Mouse (Mus musculus) megakaryocyte, embryonic 14.5 days (primary cell): Measurements from ENCODE around the gene Hspe1. TPM values are rescaled to one million over a fixed set of nuclear protein-coding genes. Genes with fewer than 3 reads are reported as not detected.
"Not testable (repeated sequence)": the region's sequence is repeated elsewhere in the genome, so short reads cannot be mapped to it uniquely, and the experiment has no call there.

ENCODE experiments used
- H3K27me3 ChIP-seq: replicated peaks from 2 replicates; pipeline ENCODE3; 2012; ENCODE audit warnings: inconsistent platforms
- H3K36me3 ChIP-seq: replicated peaks from 2 replicates; pipeline ENCODE3; 2012; ENCODE audit warnings: low read length, inconsistent platforms, mixed read lengths
- H3K4me1 ChIP-seq: 2 replicates; pipeline ENCODE4 v1.6.1; 2012; ENCODE audit warnings: inconsistent platforms
- H3K4me3 ChIP-seq: replicated peaks from 2 replicates; pipeline ENCODE3; 2012; ENCODE audit warnings: moderate library complexity, mild to moderate bottlenecking, inconsistent platforms
- H3K9me3 ChIP-seq: 2 replicates; pipeline ENCODE4 v1.6.1; 2012; ENCODE audit warnings: inconsistent platforms
- FLI1 ChIP-seq: IDR thresholded peaks from 2 replicates; pipeline ENCODE4 v1.6.1; 2012; ENCODE audit warnings: low read length, inconsistent platforms, mixed read lengths
- GATA1 ChIP-seq: IDR thresholded peaks from 3 replicates; pipeline ENCODE4 v1.6.1; 2012; ENCODE audit warnings: mixed read lengths, low read length, inconsistent platforms, borderline replicate concordance
- polyA plus RNA-seq: library from polyadenylated mRNA; stranded (reverse); fragments of >175 nt; gene quantifications from 2 replicates; pipeline ENCODE4 v1.2.3, GENCODE M21; 2012; ENCODE audit warnings: low replicate concordance; ENCODE audit not compliant: insufficient read depth

The Hspe1 gene
- polyA plus RNA-seq, 1 experiment = 66.1 TPM

DNA sequence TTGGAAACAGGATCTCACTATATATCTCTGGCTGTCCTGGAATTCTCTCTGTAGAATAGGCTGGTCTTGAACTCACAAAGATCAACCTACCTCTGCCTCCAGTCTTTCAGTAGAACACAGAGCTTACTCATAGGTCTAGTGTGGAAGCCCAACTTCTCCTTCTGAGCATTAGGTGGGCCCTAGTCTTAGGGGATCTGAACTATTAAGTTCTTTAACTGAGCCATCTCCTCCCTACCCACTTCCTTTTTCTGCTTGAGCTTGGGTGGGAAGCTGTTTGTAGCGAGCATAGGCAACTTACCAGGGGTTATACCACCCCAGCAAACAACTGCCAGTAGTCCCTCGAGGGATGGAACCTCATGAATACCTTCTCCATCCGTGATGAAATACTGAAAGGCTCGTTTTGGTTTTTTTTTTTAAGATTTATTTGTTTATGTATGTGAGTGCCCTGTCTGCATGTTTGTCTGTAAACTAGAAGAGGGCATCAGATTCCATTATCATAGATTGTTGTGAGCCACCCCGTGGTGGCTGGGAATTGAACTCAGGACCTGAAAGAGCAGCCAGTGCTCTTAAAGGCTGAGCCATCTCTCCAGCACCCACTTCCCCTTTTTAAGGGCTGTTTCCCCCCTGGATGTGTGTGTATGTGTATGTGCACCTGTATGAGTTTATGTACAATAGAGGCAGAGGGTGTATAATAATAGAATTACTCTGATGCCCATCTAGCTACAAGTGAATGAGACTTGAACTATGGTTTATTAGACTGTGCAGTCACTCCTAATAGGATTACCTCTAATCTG, 32.4 kb upstream of the Hspe1 start:
- no peaks in the 10 kb centered on the region for H3K27me3 ChIP-seq
- TF ChIP-seq FLI1 (no peak), GATA1 (no peak)
- no peaks in the 10 kb centered on the region for H3K9me3 ChIP-seq
- H3K4me3 ChIP-seq = no peak overlapping the region
- H3K4me1 ChIP-seq = peaks cover 85% of the 10 kb centered on the region
- peaks cover 55% of the 10 kb centered on the region for H3K36me3 ChIP-seq

DNA sequence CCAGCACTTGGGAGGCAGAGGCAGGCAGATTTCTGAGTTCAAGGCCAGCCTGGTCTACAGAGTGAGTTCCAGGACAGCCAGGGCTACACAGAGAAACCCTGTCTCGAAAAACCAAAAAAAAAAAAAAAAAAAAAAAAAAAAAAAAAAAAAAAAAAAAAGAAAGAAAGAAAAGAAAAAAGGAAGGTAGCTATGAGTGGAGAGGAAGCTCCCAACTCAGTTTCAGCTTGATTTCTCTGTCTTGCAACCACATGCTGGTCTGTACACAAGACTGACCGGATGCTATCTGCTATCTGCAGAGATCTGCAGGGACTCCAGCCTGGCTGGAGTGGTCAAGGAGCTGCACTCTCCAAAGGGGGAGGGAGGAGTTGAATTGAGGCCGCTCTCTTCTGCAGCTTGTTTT, 29.5 kb upstream of the Hspe1 start:
- H3K9me3 ChIP-seq, H3K27me3 ChIP-seq, H3K4me3 ChIP-seq: not testable (repeated sequence)
- Histone ChIP-seq H3K4me1 (peaks cover 90% of the 10 kb centered on the region), H3K36me3 (peaks cover 76% of the 10 kb centered on the region)

DNA sequence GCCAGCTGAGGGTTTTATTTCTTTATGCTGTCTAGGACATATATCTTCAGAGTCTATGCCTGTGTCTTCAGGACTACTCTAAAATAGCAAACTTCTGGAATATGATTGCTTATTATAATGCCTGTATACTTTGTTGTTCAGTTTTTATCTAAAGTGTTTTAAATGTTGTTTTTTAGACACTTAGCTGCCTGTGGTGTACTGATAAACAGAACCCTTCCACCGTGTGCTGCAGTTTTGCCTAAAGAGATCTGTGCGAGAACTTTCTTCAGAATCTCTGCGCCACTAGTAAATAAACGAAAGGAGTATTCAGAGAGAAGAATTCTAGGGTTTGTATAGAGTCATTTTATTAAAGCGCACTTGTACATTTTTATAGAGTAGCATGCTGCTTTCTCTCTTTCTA, 26.8 kb upstream of the Hspe1 start:
- TF ChIP-seq FLI1 (no peak), GATA1 (no peak)
- peaks cover 67% of the 10 kb centered on the region for H3K4me1 ChIP-seq
- H3K4me3 ChIP-seq = no peak overlapping the region
- no peaks in the 10 kb centered on the region for H3K9me3 ChIP-seq
- peaks cover 83% of the 10 kb centered on the region for H3K36me3 ChIP-seq
- H3K27me3 ChIP-seq = no peaks in the 10 kb centered on the region

DNA sequence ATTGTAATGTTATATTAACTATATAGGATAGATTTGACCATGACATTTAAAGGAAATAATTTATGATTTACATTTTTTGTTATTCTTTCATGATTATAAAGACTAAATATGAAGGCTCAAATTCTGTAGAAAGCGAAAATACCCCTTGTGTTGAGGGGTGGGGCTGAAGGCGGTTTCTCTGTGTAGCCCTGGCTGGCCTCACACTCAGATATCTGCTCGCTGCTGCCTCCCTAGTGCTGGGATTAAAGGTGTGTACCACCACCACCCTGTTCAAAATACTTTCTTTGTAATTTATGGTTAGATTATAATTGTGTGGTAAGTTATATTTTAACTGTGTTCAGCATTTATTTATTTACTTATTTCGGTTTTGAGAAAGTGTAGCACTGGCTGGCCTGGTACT, 26.2 kb upstream of the Hspe1 start:
- Histone ChIP-seq H3K27me3 (no peaks in the 10 kb centered on the region), H3K36me3 (peaks cover 83% of the 10 kb centered on the region), H3K4me1 (peaks cover 61% of the 10 kb centered on the region), H3K4me3 (no peak overlapping the region), H3K9me3 (no peaks in the 10 kb centered on the region)
- TF ChIP-seq GATA1 (no peak), FLI1 (no peak)

DNA sequence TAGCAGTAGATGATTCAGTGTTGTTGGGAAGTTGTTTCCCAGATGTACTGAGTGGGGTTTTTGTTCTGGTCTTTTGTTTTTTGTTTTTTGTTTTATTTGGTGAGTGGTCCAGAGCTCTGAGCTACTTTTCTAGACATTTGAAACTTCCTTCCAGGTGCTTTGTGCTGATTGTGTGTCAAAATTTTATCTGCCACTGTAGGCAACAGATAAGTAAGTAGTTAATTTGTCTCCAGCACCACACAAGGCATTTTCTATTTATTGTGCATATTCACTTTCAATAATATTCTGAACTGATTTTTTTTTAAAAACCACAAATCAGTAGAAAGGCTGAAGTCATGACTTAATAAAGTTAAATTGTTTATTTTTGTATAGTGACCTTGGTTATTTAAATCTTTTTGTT, 15.6 kb upstream of the Hspe1 start:
- not testable (repeated sequence) for H3K27me3 ChIP-seq, H3K9me3 ChIP-seq, H3K4me3 ChIP-seq
- H3K4me1 ChIP-seq = peaks cover 21% of the 10 kb centered on the region
- H3K36me3 ChIP-seq = peaks cover 80% of the 10 kb centered on the region

DNA sequence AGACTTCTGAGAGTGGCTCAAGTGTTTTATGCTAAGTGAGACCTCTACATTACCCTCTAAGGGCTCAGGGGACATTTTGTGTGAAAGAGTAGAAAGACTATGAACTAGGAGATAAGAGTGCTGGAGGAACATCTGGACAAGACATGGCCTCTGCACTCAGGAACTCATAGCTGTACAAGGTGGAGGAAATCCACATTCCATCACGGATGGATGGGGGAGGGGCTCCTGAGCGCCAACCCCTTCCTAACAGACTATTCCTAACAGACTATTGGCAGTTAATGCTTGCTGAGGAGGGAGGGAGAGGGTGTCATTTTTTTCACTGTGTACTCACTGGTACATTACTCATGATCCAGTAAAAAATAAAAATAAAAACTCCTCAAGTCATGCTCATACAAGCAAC, 13.2 kb upstream of the Hspe1 start:
- TF ChIP-seq GATA1 (no peak), FLI1 (no peak)
- H3K27me3 ChIP-seq = no peaks in the 10 kb centered on the region
- no peak overlapping the region for H3K4me3 ChIP-seq
- H3K4me1 ChIP-seq = peaks cover 21% of the 10 kb centered on the region
- H3K36me3 ChIP-seq = peaks cover 78% of the 10 kb centered on the region
- H3K9me3 ChIP-seq = no peaks in the 10 kb centered on the region

DNA sequence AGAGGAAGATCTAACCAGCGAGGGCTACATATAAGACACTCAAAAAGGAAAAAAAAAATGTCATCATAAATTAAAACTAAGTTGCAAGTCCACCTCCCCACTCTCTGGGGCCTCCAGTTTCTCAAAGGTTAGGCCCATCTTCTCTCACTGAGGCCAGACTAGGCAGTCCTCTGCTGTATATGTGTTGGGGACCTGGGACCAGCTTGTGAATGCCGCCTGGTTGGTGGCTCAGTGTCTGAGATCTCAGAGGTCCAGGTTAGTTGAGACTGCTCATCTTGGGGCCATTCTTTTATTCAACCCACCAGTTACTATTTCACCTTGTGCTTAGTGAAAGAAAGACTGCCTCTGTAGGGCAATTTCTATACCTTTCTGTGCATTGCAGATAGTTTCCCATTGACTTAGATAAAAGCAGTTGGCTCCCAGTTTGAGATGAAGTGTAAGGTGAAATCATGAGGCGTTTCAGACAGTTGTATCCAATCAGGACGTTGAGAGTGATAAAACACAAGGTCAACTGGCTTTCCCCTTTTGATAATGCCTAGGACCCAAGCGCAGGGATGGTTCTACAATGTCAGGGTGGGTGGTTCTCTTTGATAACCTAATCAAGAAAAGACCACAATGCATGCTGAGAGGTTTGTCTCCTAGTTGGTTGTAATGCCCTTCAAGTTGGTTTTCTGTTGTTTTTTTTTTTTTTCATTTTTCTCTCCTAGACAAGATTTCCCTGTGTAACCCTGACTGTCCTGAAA, 12.1 kb upstream of the Hspe1 start:
- no peak for TF ChIP-seq FLI1
- TF ChIP-seq GATA1 = no peak
- H3K36me3 ChIP-seq = peaks cover 78% of the 10 kb centered on the region
- H3K9me3 ChIP-seq = no peaks in the 10 kb centered on the region
- H3K27me3 ChIP-seq = no peaks in the 10 kb centered on the region
- H3K4me3 ChIP-seq = no peak overlapping the region
- H3K4me1 ChIP-seq = peaks cover 21% of the 10 kb centered on the region

DNA sequence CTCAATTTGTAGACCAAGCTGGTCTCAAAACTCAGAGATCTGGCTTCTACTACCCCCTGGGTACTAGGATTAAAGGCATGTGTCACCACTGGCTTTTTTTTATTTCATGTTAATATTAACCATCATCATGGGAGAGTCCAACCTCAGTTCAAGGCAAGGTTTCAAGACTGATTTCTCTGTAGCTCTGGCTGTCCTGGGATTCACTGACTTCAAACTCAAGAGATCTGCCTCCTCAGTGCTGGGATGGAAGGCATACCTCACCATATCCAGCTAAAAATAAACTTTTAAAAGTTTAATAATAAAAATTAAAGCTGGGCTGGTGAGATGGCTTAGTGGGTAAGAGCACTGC, 11.6 kb upstream of the Hspe1 start:
- Histone ChIP-seq H3K36me3 (peaks cover 78% of the 10 kb centered on the region), H3K9me3 (no peaks in the 10 kb centered on the region), H3K4me1 (peaks cover 21% of the 10 kb centered on the region), H3K27me3 (no peaks in the 10 kb centered on the region), H3K4me3 (no peak overlapping the region)
- TF ChIP-seq GATA1 (no peak), FLI1 (no peak)

DNA sequence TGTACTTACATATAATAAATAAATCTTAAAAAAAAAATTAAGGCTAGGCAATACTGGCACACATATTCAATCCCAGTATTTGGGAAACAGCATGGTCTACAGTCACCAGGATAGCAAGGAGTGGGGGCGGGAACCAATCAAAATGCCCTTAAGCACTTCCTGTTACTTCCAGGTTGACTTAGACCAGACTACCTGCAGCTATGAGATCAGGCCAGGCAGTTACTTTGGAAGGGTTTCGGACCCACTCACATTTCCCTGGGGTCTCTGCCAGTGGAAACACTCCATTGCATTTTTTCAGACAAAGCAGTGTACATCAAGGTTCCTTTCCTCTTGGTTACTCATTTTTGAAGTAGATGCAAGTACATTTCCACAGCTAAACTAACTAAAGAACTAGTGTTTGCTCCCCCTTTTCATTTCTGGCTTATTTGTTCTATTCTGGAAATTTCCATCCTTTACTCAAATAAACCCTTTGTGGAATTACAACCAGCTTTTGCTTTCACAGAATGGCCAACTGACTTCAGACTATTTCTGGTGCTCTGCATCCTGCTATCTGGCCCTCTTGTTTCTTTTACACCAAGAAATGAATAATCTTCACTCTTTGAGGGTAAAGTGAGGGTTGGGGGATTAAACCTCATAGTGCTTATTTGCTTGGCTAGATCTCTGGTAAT, 10.9 kb upstream of the Hspe1 start:
- no peaks in the 10 kb centered on the region for H3K9me3 ChIP-seq
- no peaks in the 10 kb centered on the region for H3K27me3 ChIP-seq
- H3K4me1 ChIP-seq = peaks cover 21% of the 10 kb centered on the region
- TF ChIP-seq GATA1 (no peak), FLI1 (no peak)
- no peak overlapping the region for H3K4me3 ChIP-seq
- peaks cover 78% of the 10 kb centered on the region for H3K36me3 ChIP-seq

DNA sequence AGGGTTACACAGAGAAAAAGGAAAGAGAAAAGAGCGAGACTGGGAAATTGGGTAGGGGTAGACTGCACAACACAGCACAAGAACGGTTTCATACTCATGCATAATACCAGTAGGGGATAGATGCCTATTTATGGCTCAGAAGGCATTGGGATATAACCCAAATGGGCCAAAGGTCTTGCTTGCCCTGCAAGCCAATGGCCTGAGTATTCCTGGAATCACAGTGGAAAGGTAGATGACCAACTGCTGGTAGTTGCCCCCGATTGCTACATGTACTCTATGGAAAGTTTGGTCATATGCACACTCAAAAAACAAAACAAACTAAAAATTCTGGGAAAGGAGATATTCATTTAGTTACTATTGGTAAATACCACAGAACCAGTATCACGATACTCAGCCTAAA, 8.3 kb upstream of the Hspe1 start:
- Histone ChIP-seq H3K4me1 (peaks cover 26% of the 10 kb centered on the region), H3K9me3 (no peaks in the 10 kb centered on the region; the same call in 1 of the 2 replicates), H3K36me3 (peaks cover 90% of the 10 kb centered on the region)

More for the DNA sequence above, 8.3 kb upstream of the Hspe1 start:
- TF ChIP-seq GATA1 (no peak), FLI1 (no peak)
- Histone ChIP-seq H3K27me3 (no peaks in the 10 kb centered on the region), H3K4me3 (no peak overlapping the region)
